Mouse (Mus musculus) leukemia stem cell, adult 10-12 weeks (primary cell): Measurements from ENCODE around the gene Sf3b4. TPM values are rescaled to one million over a fixed set of nuclear protein-coding genes. Genes with fewer than 3 reads are reported as not detected.

Source experiments
- polyA plus RNA-seq: library from polyadenylated mRNA; stranded (reverse); fragments of >175 nt; gene quantifications from 2 replicates; pipeline ENCODE4 v1.2.3, GENCODE M21; 2012; ENCODE audit warnings: low replicate concordance

Gene Sf3b4
- polyA plus RNA-seq, result 1,248 and 1,630 TPM in 2 replicates

DNA sequence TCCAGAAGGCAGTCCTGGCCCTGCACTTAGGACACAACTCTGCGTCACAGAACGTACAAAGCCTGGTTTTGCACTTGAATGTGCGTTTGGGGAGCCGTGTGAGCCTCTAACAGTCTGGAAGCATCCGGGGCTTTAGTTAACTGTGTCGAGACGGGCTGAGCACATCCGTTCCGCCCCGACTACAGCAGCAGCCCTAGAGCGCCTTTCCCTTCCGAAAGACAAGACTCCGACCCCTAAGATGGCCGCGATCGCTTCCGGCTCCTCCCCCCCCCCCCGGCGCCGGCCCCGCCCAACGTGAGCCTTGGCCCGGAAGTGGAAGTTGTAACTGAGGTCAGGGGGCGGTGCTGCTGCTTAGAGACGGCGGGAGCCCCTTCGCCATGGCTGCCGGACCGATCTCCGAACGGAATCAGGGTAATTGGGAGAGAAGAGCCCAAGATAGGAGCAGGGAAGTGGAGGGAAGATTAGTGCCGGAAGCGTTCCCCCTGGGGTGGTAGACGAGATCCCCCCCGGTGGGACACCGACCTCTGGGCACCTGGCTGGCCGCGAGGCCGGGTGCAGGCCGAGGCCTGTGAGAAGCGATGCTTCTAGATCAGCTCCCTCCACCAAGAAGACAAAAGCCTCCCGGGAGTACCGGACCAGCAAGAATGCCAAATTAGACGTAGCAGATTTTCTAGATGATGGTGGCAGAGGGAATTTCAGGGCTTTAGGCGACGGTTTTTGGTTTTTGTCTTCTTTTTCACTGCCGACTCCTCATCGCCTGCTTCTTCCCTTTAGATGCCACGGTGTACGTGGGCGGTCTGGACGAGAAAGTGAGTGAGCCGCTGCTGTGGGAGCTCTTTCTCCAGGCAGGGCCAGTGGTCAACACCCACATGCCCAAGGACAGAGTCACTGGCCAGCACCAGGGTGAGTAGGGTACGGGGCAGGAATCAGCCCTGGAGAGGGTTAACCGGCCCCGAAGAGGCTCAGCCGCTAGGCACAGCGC lies at the start of gene Sf3b4:
TSS of gene Sf3b4 (plus strand) at position 136 of the 982 bp plus-strand sequence.

GRCm38 (mm10) chr3:96161869-96162840 lies 10.0 kb upstream of the Sf3b4 start, which contains the start of gene Mtmr11:
Gene Mtmr11, plus strand, starts transcription at chr3:96162004.

DNA sequence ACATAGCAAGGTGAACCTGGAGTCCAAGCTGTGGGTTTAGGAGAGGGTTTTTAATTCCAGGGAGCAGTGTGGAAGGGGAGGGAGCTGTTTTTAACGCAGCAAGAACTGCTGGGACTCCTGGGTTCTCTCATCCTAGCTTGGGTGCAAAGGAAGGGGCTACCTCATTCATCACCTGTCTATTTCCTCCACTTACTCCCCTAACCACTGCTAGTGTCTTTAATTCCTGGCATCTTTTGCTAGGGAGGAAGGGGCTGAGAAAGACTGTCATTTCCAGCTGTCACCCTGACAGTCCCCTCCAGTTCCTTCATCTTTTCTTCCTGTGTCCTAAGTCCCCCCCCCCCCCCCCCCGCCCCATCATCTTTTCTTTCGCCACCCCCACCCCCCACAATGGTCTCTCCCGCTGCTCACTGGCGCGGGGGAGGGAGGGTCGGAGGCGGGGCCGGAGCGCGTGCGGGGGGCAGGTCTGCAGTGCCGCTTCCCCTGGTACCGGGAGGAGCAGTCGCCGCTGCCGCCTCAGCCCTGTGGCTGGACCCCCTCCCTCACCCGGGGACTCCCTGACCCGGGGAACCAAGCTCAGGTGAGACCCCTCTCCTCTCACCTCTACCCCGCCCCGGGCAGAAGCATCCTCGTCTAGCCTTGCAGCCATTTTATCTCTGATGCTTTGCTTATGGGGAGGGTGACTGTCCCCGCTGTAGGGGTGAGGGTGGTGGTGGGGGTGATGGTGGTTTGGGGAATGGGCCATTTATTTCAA lies 8.8 kb downstream of the Sf3b4 start, which contains the start of gene Sv2a:
TSS of gene Sv2a (plus strand) at position 425 of the 751 bp plus-strand sequence.

GRCm38 (mm10) chr3:96219661-96220130 lies 47.6 kb downstream of the Sf3b4 start, which contains the start of the genes Bola1 and Hist2h2ab:
Gene Bola1, minus strand, starts transcription at chr3:96219709.
Gene Hist2h2ab, plus strand, starts transcription at chr3:96219865.

GRCm38 (mm10) chr3:96220765-96221639 lies 48.9 kb downstream of the Sf3b4 start, which contains the start of the genes Hist2h2ac and Hist2h2be:
Gene Hist2h2ac, minus strand, starts transcription at chr3:96220880.
Gene Hist2h2be, plus strand, starts transcription at chr3:96221119.

Other genes starting within 250 kb of the Sf3b4 start
- 47.1 and 116 TPM in 2 replicates for gene Anp32e, start 243.1 kb upstream of the Sf3b4 start, polyA plus RNA-seq
- 85.7 and 240 TPM in 2 replicates for gene Plekho1, start 176.3 kb upstream of the Sf3b4 start, polyA plus RNA-seq
- 4.6 and 7.9 TPM in 2 replicates for gene Vps45, start 113.9 kb upstream of the Sf3b4 start, polyA plus RNA-seq
- gene Otud7b, start 67.8 kb upstream of the Sf3b4 start, polyA plus RNA-seq, result 10.2 and 10.8 TPM in 2 replicates
- 0.05 TPM in 1 of 2 replicates, not detected in the other for gene Mtmr11, start 10.3 kb upstream of the Sf3b4 start, polyA plus RNA-seq
- 0.30 and 0.48 TPM in 2 replicates for gene Sv2a, start 8.8 kb downstream of the Sf3b4 start, polyA plus RNA-seq
- 39.2 and 106 TPM in 2 replicates for gene Bola1, start 47.4 kb downstream of the Sf3b4 start, polyA plus RNA-seq
- gene Hist2h2ab, start 47.5 kb downstream of the Sf3b4 start, polyA plus RNA-seq, result 1.3 TPM in 1 of 2 replicates, not detected in the other
- 8.5 and 10.0 TPM in 2 replicates for gene Hist2h2ac, start 48.5 kb downstream of the Sf3b4 start, polyA plus RNA-seq
- 0.61 and 1.7 TPM in 2 replicates for gene Hist2h2be, start 48.8 kb downstream of the Sf3b4 start, polyA plus RNA-seq
- gene Hist2h3c2, start 66.8 kb downstream of the Sf3b4 start, polyA plus RNA-seq, result 71.6 and 90.2 TPM in 2 replicates
- gene Hist2h2aa2, start 67.9 kb downstream of the Sf3b4 start, polyA plus RNA-seq, result 29.7 and 84.3 TPM in 2 replicates
- 4.9 and 17.3 TPM in 2 replicates for gene Hist2h2aa1, start 73.2 kb downstream of the Sf3b4 start, polyA plus RNA-seq
- gene Hist2h3c1, start 74.4 kb downstream of the Sf3b4 start, polyA plus RNA-seq, result not detected in 2 replicates
- 5.5 and 6.0 TPM in 2 replicates for gene Hist2h4, start 91.0 kb downstream of the Sf3b4 start, polyA plus RNA-seq
- gene Hist2h3b, start 96.3 kb downstream of the Sf3b4 start, polyA plus RNA-seq, result 114 and 122 TPM in 2 replicates
- 0.65 and 5.5 TPM in 2 replicates for gene Hist2h2bb, start 97.4 kb downstream of the Sf3b4 start, polyA plus RNA-seq
- gene Fcgr1, start 121.6 kb downstream of the Sf3b4 start, polyA plus RNA-seq, result 0.43 and 0.52 TPM in 2 replicates